Mouse (Mus musculus): ENCODE measurements around the gene Popdc2.
A peak's percentile ranks its signal among the peaks of the same experiment; 100 is the strongest.

Popdc2 gene

GRCm38 (mm10) chr16:38376163-38376840 lies 14.3 kb downstream of the Popdc2 start:
- peak; percentile 70 for DNase-seq (ENCODE audit: low read depth, low spot score)

GRCm38 (mm10) chr16:38376841-38377249 lies 14.8 kb downstream of the Popdc2 start:
- no peak for DNase-seq (ENCODE audit: low read depth, low spot score)

DNA sequence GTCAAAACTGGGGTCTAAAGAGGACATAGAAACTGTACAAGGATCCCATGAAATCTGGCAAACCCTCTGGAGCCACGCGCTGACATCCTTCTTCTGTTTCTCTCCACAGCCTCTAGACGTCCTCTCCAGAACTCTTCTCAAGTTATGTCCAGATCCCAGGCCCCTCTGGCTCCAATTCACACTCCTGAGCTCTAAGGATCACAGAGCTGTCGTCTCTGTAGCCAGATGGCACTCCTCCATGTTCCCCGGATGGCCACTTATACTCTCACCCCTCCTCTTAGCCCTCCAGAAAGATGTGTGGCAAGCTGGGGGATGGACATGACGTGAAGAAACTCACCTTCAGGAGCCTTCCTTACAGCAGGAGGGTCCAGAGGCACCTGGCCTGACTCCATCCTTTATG lies 15.5 kb downstream of the Popdc2 start:
- DNase-seq (ENCODE audit: low read depth, low spot score), result no peak

GRCm38 (mm10) chr16:38378591-38378990 lies 16.6 kb downstream of the Popdc2 start:
- DNase-seq (ENCODE audit: low read depth, low spot score), result no peak

GRCm38 (mm10) chr16:38379088-38379487 lies 17.1 kb downstream of the Popdc2 start:
- peak; percentile 37 for DNase-seq (ENCODE audit: low read depth, low spot score)

GRCm38 (mm10) chr16:38379493-38379892 lies 17.5 kb downstream of the Popdc2 start:
- DNase-seq (ENCODE audit: low read depth, low spot score), result no peak

DNA sequence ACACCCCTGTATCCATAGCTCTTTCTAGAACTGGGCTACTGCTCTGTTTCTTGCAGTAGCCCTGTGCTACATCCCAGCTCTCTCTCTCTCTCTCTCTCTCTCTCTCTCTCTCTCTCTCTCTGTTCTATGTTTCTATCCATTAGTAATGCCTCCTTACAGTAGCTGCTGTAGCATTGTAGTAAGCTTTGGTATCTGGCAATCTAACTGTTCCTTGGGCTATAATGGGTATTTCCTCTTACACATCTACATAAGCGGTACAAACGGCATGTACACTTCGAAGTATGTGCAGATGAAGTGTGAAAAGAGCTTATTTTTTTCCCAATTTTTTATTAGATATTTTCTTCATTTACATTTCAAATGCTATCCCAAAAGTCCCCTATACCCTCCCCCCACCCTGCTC lies 17.9 kb downstream of the Popdc2 start:
- DNase-seq (ENCODE audit: low read depth, low spot score), result no peak

DNA sequence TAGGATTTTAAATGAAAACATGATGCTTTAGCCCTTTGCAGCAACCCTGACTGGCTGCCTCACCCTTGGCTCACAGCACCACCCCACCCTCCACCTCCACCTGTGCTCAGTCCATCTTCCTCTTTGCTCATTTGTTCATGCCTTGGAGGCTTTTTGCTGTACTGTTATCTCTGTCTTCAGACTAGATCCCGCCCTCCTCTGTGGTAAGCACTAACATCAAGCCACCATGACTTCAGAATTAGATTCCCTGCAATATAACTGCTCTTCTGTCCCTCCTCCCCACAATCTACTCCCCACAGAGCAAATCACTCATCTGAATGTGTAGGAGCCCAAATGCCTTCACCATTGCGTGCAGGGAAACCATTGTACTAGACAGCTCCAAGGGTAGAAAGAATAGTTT lies 21.7 kb downstream of the Popdc2 start:
- DNase-seq (ENCODE audit: low read depth, low spot score), result no peak

- DNase-seq (ENCODE audit: low read depth, low spot score), result no peak
Observed at GRCm38 (mm10) chr16:38385184-38385634, 23.2 kb downstream of the Popdc2 start.

DNA sequence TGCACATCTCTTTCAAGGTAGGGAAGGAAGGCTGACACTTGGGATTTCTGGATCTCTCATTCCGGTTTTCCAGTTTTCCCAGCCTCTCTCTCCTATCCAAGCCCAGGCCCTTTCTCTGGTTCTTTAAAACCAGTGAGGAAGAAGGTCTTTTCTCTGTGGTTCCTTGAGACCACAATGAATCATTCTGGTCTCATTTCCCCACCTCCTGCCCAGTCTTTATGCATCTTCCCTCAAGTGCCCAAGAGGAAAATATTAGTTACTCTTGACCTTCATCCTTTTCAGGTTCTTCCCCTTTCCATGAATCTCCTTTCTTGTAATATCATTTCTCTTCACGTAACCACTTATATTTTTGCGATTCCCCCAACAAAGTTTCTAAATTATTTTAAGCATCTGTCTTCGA lies 23.7 kb downstream of the Popdc2 start:
- no peak for DNase-seq (ENCODE audit: low read depth, low spot score)

DNA sequence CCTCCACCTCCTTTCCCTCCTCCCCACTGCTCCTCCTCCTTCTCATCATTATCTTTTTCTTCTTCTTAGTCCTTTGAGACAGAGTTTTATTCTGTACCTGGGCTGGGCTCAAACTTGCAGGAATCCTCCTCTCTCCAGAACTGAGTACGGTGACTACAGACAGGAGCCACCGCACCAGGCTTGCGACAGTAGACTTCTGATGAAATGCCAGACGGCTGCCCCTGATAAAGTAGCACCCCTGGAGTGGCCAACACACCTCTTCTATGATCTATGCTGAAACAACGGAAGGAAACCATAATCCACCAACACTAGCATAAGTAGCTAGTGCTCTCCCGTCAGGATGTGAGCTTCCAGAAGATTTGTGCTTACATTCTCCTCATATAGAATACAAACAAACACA lies 25.4 kb downstream of the Popdc2 start:
- no peak for DNase-seq (ENCODE audit: low read depth, low spot score)

DNA sequence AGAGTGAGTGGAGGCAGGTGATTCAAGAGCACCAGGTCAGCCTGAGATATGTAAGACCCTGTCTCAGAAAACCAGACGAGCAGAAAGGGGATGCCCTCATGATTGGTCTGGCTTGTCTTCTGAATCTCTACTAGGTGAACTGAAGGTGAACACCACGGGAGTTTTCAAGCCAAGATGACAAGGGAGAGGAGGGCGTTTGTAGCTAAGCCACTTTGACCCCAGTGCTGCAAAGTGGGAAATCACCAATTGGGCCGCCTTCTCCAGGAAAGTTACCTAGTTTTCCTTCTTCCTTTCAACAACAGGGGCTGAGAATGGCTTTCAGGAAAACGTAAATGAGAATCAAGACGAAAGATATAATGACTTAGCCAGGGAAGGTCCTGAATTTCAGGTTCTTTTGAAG lies 26.7 kb downstream of the Popdc2 start:
- no peak for DNase-seq (ENCODE audit: low read depth, low spot score)

GRCm38 (mm10) chr16:38389284-38389893 lies 27.4 kb downstream of the Popdc2 start:
- DNase-seq (ENCODE audit: low read depth, low spot score), result no peak

GRCm38 (mm10) chr16:38390322-38390721 lies 28.3 kb downstream of the Popdc2 start:
- DNase-seq (ENCODE audit: low read depth, low spot score), result no peak

DNA sequence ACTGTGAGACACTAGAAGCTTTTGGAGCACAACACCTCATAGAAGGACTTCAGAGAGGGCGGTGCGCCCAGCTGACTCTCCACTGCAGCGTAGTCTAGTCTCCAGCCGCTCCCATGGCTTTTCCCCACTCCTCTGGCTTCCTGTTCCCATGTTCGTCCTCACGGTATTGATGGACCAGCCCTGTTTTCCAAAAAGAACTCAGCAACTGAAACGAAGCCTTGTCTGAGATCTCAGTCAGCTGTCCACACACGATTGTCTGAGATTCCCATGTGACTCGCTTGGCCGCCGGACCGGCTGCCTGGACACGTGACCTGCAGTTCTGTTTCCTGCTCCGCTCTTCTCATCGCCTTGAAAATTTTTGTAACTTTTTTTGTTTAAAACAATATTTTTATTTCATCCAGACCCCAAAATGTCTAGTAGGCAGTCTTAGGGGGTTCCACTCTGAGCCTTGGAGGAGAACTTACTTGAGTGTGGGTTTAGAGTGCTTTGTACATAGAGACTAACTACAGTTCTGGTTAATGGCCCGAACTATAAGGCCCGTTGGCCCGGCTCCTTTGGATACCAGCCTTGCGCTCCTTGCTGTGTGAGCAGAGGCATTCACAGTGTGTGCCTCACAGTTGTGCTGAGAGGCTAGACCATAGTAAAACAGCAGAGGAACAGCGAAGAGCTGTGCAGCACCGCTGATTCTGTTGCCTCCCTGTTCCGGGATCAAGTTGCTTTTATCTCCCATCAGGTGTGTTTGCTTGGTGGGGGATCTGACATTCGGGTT lies 30.3 kb downstream of the Popdc2 start:
- no peak for DNase-seq (ENCODE audit: low read depth, low spot score)

DNA sequence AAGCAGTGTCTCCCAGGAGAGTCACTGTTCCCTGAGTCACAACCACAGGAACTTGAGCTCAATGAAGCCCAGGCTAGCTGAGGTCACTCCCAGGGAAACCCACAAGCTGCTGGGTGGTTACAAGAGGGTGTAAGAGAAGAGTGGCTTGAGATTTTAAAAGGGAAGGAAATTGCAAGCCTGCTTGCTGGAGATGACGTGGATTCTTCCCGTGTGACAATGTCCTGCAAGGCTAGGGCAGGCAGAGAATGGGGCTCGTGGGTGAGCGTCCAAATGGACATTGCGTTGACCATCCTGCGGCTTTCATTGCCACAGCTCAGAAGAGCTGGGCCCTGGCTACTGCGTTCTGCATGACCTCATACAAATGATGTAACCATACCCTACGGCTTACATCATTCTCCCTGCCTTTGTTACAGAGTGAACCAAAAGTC lies 32.2 kb downstream of the Popdc2 start:
- DNase-seq (ENCODE audit: low read depth, low spot score), result no peak

DNA sequence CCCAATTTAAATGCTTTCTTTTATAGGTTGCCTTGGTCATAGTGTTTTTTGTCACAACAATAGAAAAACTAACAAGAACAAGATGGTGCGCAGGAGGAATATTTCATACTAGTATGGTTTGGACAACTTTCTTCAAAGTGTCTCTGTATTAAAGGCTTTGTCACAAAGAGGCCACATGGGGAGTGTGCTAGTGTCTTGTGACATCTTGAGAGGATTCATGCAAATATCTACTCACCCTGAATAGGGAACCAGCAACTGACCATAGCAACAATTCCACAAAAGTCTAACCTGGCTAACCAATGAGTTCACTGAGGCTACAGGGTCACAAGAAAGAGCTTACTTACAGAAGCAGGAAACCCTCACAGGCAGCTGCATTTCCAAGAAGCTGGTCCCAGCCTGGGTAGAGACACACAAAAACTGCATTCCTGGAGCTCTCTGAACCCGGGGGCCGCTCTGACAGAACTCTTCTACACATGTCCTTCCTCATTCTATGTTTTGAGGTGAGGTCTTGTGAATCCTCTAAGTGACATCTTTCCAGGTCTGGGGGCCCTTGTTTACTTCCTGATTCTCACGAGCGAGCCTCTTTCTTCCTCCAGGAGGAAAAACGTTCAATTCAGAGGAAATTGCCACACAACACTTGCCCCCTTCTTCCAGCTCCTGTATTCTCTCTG lies 33.2 kb downstream of the Popdc2 start:
- DNase-seq (ENCODE audit: low read depth, low spot score), result peak; percentile 53

GRCm38 (mm10) chr16:38396155-38396554 lies 34.1 kb downstream of the Popdc2 start:
- DNase-seq (ENCODE audit: low read depth, low spot score), result peak; percentile 44

GRCm38 (mm10) chr16:38398266-38398665 lies 36.3 kb downstream of the Popdc2 start:
- no peak for DNase-seq (ENCODE audit: low read depth, low spot score)

GRCm38 (mm10) chr16:38399076-38399475 lies 37.1 kb downstream of the Popdc2 start:
- DNase-seq (ENCODE audit: low read depth, low spot score), result no peak

DNA sequence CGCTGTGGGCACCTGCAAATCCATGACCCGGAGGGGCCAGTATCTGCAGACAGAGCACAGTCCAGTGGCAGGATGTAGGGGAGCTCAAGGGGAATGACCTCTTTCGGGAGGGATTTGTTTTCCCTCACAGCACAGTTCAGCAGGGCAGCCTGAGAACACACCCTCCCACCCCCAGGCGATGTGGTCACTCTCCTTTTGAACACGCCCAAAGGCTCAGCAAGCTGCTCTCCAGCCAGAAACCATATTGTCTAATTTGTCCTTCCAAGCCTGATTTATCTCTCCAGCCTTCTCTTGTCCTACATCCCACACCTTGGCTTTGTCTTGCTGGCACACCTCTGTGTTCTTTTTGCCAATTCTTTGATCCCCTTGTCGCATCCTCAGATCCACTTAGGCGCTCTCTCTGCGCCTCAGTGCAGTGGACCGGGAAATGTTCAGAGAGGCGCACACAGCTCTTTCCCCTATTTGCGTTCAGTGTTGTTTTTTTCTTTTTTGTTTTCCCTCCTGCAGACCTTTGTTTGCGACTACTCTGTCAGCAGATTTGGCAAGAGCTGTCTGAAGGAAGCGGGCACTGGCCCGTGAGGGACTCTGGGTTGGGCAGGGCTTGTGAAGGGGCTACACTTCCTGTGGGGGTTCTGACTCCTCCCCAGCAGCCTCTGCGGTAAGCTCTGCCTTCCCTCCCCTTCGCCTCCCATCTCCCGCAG lies 37.7 kb downstream of the Popdc2 start:
- peak; percentile 83 for DNase-seq (ENCODE audit: low read depth, low spot score)
